Mouse (Mus musculus) C2C12 (cell line): ENCODE measurements around the gene Ppard. TPM values are rescaled to one million over a fixed set of nuclear protein-coding genes. Genes with fewer than 3 reads are reported as not detected.
"Not testable (repeated sequence)": the region's sequence is repeated elsewhere in the genome, so short reads cannot be mapped to it uniquely, and the experiment has no call there.

Experiments
- H3K27me3 ChIP-seq: one replicate; pipeline ENCODE4 v1.6.1; 2011; ENCODE audit not compliant: control insufficient read depth, insufficient read depth, insufficient read length
- H3K36me3 ChIP-seq: one replicate; pipeline ENCODE4 v1.6.1; 2011; ENCODE audit not compliant: control insufficient read depth, insufficient read depth
- H3K4me3 ChIP-seq: one replicate; pipeline ENCODE4 v1.5.1; 2011; ENCODE audit warnings: mild to moderate bottlenecking, control low read depth; ENCODE audit not compliant: poor library complexity, insufficient read depth, severe bottlenecking
- H3K79me2 ChIP-seq: one replicate; pipeline ENCODE4 v1.6.1; 2011; ENCODE audit not compliant: control insufficient read depth, insufficient read depth
- H3K79me3 ChIP-seq: one replicate; pipeline ENCODE4 v1.6.1; 2011; ENCODE audit warnings: low read depth, control low read depth
- H3ac ChIP-seq: one replicate; pipeline ENCODE3; 2011; ENCODE audit warnings: low read depth; ENCODE audit not compliant: control insufficient read depth, insufficient read length
- CEBPB ChIP-seq: IDR thresholded peaks from one replicate; pipeline ENCODE4 v1.6.1; 2011; ENCODE audit warnings: low read depth, mild to moderate bottlenecking, control low read depth, moderate library complexity
- CTCF ChIP-seq: IDR thresholded peaks from one replicate; pipeline ENCODE4 v1.5.1; 2011; ENCODE audit not compliant: control insufficient read depth, insufficient read depth, insufficient read length
- FOSL1 ChIP-seq: IDR thresholded peaks from one replicate; pipeline ENCODE4 v1.8.0; 2011; ENCODE audit warnings: mild to moderate bottlenecking, low read length; ENCODE audit not compliant: poor library complexity, insufficient read depth, severe bottlenecking
- MAX ChIP-seq: IDR thresholded peaks from one replicate; pipeline ENCODE4 v1.6.1; 2011; ENCODE audit warnings: mild to moderate bottlenecking, control low read depth
- MYOD1 ChIP-seq: IDR thresholded peaks from one replicate; pipeline ENCODE4 v1.6.1; 2011; ENCODE audit warnings: low read depth; ENCODE audit not compliant: control insufficient read depth, insufficient read length
- MYOG ChIP-seq: IDR thresholded peaks from one replicate; pipeline ENCODE4 v1.6.1; 2011; ENCODE audit not compliant: control insufficient read depth, insufficient read length; ENCODE audit errors: extremely low read depth
- USF1 ChIP-seq: IDR thresholded peaks from one replicate; pipeline ENCODE4 v1.6.1; 2011; ENCODE audit warnings: low read depth, mild to moderate bottlenecking, control low read depth, moderate library complexity
- polyA plus RNA-seq: library from polyadenylated mRNA; unstranded; fragments of >200 nt; fragmentation: generic; extraction: Trizol; gene quantifications from one replicate; pipeline ENCODE4 v1.2.1, GENCODE M21; 2012; ENCODE audit warnings: missing spikeins

Ppard gene
- polyA plus RNA-seq, 1 experiment = 24.7 TPM

- peaks cover 41% of the 10 kb centered on the region for H3K36me3 ChIP-seq
- TF ChIP-seq FOSL1 (no peak), MAX (no peak), MYOG (no peak)
Measured at GRCm38 (mm10) chr17:28317091-28317490, 84.6 kb downstream of the Ppard start.

GRCm38 (mm10) chr17:28317725-28318124, 85.2 kb downstream of the Ppard start:
- H3K36me3 ChIP-seq = peaks cover 47% of the 10 kb centered on the region
- peaks cover 20% of the 10 kb centered on the region for H3K79me2 ChIP-seq
- TF ChIP-seq USF1 = no peak
- TF ChIP-seq FOSL1 = no peak
- no peak for TF ChIP-seq MYOD1
- TF ChIP-seq MYOG = no peak
- TF ChIP-seq MAX = no peak
- no peak for TF ChIP-seq CEBPB
- TF ChIP-seq CTCF = no peak

More at GRCm38 (mm10) chr17:28317091-28317490, 84.6 kb downstream of the Ppard start:
- Histone ChIP-seq H3K79me2 (peaks cover 20% of the 10 kb centered on the region), H3ac (no peak overlapping the region), H3K27me3 (no peaks in the 10 kb centered on the region), H3K79me3 (no peaks in the 10 kb centered on the region), H3K4me3 (no peak overlapping the region)

GRCm38 (mm10) chr17:28321700-28322099, 89.2 kb downstream of the Ppard start:
- peaks cover 59% of the 10 kb centered on the region for H3K36me3 ChIP-seq
- H3K27me3 ChIP-seq = no peaks in the 10 kb centered on the region
- no peak overlapping the region for H3K4me3 ChIP-seq
- H3ac ChIP-seq = no peak overlapping the region
- no peaks in the 10 kb centered on the region for H3K79me2 ChIP-seq
- no peaks in the 10 kb centered on the region for H3K79me3 ChIP-seq
- TF ChIP-seq CEBPB (no peak), FOSL1 (no peak), MYOG (no peak), CTCF (no peak), USF1 (no peak), MYOD1 (no peak), MAX (no peak)

More at GRCm38 (mm10) chr17:28317725-28318124, 85.2 kb downstream of the Ppard start:
- no peaks in the 10 kb centered on the region for H3K79me3 ChIP-seq
- H3K4me3 ChIP-seq = no peak overlapping the region
- no peaks in the 10 kb centered on the region for H3K27me3 ChIP-seq
- no peak overlapping the region for H3ac ChIP-seq

GRCm38 (mm10) chr17:28323786-28324185, 91.3 kb downstream of the Ppard start:
- TF ChIP-seq MAX = no peak
- no peak for TF ChIP-seq FOSL1
- no peak for TF ChIP-seq CTCF
- no peak for TF ChIP-seq MYOG
- TF ChIP-seq USF1 = no peak
- TF ChIP-seq CEBPB = no peak
- Histone ChIP-seq H3K27me3 (no peaks in the 10 kb centered on the region), H3K79me3 (peaks cover 2% of the 10 kb centered on the region), H3ac (no peak overlapping the region), H3K36me3 (peaks cover 46% of the 10 kb centered on the region), H3K4me3 (no peak overlapping the region), H3K79me2 (peaks cover 5% of the 10 kb centered on the region)

- H3K79me3 ChIP-seq, H3K4me3 ChIP-seq, H3ac ChIP-seq, H3K27me3 ChIP-seq: not testable (repeated sequence)
- H3K79me2 ChIP-seq = peaks cover 11% of the 10 kb centered on the region
- H3K36me3 ChIP-seq = peaks cover 46% of the 10 kb centered on the region
Measured at GRCm38 (mm10) chr17:28324416-28324815, 91.9 kb downstream of the Ppard start.

- H3K79me2 ChIP-seq = peaks cover 25% of the 10 kb centered on the region
- H3K27me3 ChIP-seq = no peaks in the 10 kb centered on the region
- TF ChIP-seq USF1 (no peak), MYOD1 (no peak), MYOG (no peak), FOSL1 (no peak)
- H3ac ChIP-seq = no peak overlapping the region
- peaks cover 51% of the 10 kb centered on the region for H3K36me3 ChIP-seq
- no peak overlapping the region for H3K4me3 ChIP-seq
- peaks cover 20% of the 10 kb centered on the region for H3K79me3 ChIP-seq
Measured at GRCm38 (mm10) chr17:28325751-28326150, 93.3 kb downstream of the Ppard start.
